Mouse (Mus musculus): ENCODE results near the gene Macrod1. TPM values are rescaled to one million over a fixed set of nuclear protein-coding genes. Genes with fewer than 3 reads are reported as not detected.
A peak's percentile ranks its signal among the peaks of the same experiment; 100 is the strongest.

Gene Macrod1
- polyA plus RNA-seq, 1 experiment from 2014 or later, result 10.7 TPM

DNA sequence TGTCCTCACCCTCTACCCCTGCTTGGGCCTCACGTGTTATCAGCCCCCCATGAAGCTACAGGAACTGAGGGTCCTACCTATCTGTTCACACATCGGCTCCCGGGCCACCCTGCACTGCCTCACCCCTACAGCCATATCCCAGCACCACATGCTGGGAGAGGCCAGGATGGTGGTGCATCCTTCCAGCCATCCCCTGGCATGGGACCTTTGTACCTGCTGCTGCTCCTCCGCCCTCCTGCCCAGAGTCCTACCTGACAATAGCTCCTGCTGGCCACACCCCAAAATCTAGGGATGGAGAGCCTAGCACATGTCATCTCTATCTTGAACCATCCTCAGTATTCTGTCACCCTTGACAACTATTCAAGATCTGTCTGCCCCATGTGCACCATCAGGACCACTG is 132.4 kb downstream of the Macrod1 start:
- H3K4me3 ChIP-seq (ENCODE audit: low read length), result no peak overlapping the region
- H3K9me3 ChIP-seq (ENCODE audit: control insufficient read depth, low read length), result no peaks in the 10 kb centered on the region
- H3K36me3 ChIP-seq (ENCODE audit: control insufficient read depth, insufficient read depth, low read length), result no peaks in the 10 kb centered on the region
- H3K4me2 ChIP-seq (replicated peaks; ENCODE audit: low read depth, low read length), result no peak overlapping the region
- 69% methylated on average over 4 of the region's 4 CpGs for WGBS
- ATAC-seq (ENCODE audit: low FRiP score, low TSS enrichment), result no peak
- no peak overlapping the region for H3K27ac ChIP-seq (ENCODE audit: low read depth, low read length)
- H3K27me3 ChIP-seq (ENCODE audit: control insufficient read depth, insufficient read depth, low read length), result peaks cover 22% of the 10 kb centered on the region
- no peak overlapping the region for H3K9ac ChIP-seq (ENCODE audit: low read depth, low read length)
- peaks cover 32% of the 10 kb centered on the region for H3K4me1 ChIP-seq (ENCODE audit: control insufficient read depth, insufficient read depth, low read length)

DNA sequence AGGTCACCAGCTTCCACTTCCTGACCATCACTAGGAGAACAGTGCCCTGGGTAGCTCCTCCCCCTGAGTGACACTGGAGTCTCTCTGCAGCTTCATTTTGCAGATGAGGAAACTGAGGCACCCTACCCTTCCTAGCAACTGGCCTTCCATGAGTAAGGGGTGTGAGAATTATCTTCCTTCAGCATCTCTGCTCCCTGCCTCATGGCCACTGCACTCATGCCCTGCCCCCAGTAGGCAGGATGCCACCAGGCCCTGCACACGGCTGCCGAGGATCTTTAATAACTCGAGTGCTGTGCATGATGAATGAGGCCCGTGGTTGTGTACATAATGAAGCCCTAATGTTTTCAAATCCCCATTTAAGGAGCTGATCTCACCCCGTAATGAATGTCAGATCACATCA is 134.4 kb downstream of the Macrod1 start:
- H3K27ac ChIP-seq (ENCODE audit: low read depth, low read length), result no peak overlapping the region
- H3K4me2 ChIP-seq (replicated peaks; ENCODE audit: low read depth, low read length), result no peak overlapping the region
- 60% methylated on average over 5 of the region's 5 CpGs for WGBS
- H3K4me1 ChIP-seq (ENCODE audit: control insufficient read depth, insufficient read depth, low read length), result peaks cover 27% of the 10 kb centered on the region
- no peak overlapping the region for H3K9ac ChIP-seq (ENCODE audit: low read depth, low read length)
- no peak overlapping the region for H3K4me3 ChIP-seq (ENCODE audit: low read length)
- no peaks in the 10 kb centered on the region for H3K36me3 ChIP-seq (ENCODE audit: control insufficient read depth, insufficient read depth, low read length)
- no peak for ATAC-seq (ENCODE audit: low FRiP score, low TSS enrichment)
- no peaks in the 10 kb centered on the region for H3K9me3 ChIP-seq (ENCODE audit: control insufficient read depth, low read length)
- H3K27me3 ChIP-seq (ENCODE audit: control insufficient read depth, insufficient read depth, low read length), result peaks cover 19% of the 10 kb centered on the region

DNA sequence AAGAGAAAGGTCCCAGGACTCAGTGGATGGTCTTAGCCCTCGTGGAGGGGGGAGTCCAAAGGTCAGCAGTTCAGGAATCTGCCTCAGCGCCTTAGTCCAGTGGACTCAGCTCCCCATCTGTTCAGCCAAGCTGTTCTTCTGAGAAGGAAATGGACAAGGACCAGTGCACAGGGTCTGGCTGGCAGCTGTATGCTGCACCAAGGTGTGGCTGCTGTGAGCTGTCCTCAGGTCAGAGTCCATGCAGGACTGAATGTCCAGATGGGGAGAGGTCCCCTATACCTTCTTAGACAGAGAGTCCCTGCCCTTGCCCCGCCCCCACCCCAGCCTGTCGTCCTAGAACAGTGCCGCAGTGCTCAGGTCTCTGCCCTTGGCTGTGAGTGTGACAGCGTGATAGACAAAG is 135.0 kb downstream of the Macrod1 start:
- H3K9me3 ChIP-seq (ENCODE audit: control insufficient read depth, low read length), result no peaks in the 10 kb centered on the region
- H3K27ac ChIP-seq (ENCODE audit: low read depth, low read length), result no peak overlapping the region
- H3K36me3 ChIP-seq (ENCODE audit: control insufficient read depth, insufficient read depth, low read length), result no peaks in the 10 kb centered on the region
- H3K4me2 ChIP-seq (replicated peaks; ENCODE audit: low read depth, low read length), result no peak overlapping the region
- peaks cover 20% of the 10 kb centered on the region; the same call in 1 of the 2 replicates for H3K4me1 ChIP-seq (ENCODE audit: control insufficient read depth, insufficient read depth, low read length)
- no peak overlapping the region for H3K4me3 ChIP-seq (ENCODE audit: low read length)
- 42% methylated on average over 6 of the region's 6 CpGs for WGBS
- 0 out of 2 replicates have a peak overlapping the region, but pooled peaks have one; percentile 8 for H3K9ac ChIP-seq (ENCODE audit: low read depth, low read length)
- peak; percentile 20; the same call in 1 of the 2 replicates for ATAC-seq (ENCODE audit: low FRiP score, low TSS enrichment)
- H3K27me3 ChIP-seq (ENCODE audit: control insufficient read depth, insufficient read depth, low read length), result peaks cover 14% of the 10 kb centered on the region

DNA sequence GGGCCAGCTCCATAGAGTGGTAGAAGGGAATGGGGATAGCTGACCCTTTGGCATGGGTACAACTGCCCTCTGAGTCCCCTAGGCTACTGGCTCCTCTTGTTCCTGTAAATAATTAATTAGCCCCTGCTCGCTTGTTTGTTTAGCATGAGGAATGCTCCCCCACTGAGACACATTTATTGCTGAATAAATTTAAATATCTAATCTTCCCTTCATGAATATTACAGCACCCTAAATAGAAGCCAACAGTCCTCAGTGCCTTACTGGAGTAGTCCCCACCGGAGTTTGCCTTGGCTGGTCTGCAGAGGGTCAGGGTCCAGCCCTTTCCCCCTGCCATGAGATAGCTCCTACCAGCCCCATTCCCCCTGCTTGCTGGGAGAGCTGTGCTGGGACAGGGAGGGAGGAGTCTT is 136.0 kb downstream of the Macrod1 start:
- Histone ChIP-seq H3K4me1 (ENCODE audit: control insufficient read depth, insufficient read depth, low read length) (peaks cover 20% of the 10 kb centered on the region; the same call in 1 of the 2 replicates), H3K9me3 (ENCODE audit: control insufficient read depth, low read length) (no peaks in the 10 kb centered on the region), H3K9ac (ENCODE audit: low read depth, low read length) (no peak overlapping the region), H3K4me2 (replicated peaks; ENCODE audit: low read depth, low read length) (no peak overlapping the region), H3K27ac (ENCODE audit: low read depth, low read length) (no peak overlapping the region), H3K36me3 (ENCODE audit: control insufficient read depth, insufficient read depth, low read length) (peaks cover 4% of the 10 kb centered on the region), H3K27me3 (ENCODE audit: control insufficient read depth, insufficient read depth, low read length) (peaks cover 14% of the 10 kb centered on the region), H3K4me3 (ENCODE audit: low read length) (no peak overlapping the region)
- 52% methylated on average over 2 of the region's 2 CpGs for whole genome bisulfite sequencing
- no peak for ATAC-seq (ENCODE audit: low FRiP score, low TSS enrichment)

GRCm38 (mm10) chr19:7195900-7196728 is 139.5 kb downstream of the Macrod1 start:
- no peak overlapping the region for H3K4me2 ChIP-seq (replicated peaks; ENCODE audit: low read depth, low read length)
- peak; percentile 58 for ATAC-seq (ENCODE audit: low FRiP score, low TSS enrichment)
- WGBS, result 13% methylated on average over 33 of the region's 33 CpGs
- H3K9ac ChIP-seq (ENCODE audit: low read depth, low read length), result no peak overlapping the region
- peaks cover 37% of the 10 kb centered on the region for H3K36me3 ChIP-seq (ENCODE audit: control insufficient read depth, insufficient read depth, low read length)
- no peak overlapping the region for H3K4me3 ChIP-seq (ENCODE audit: low read length)
- peaks cover 17% of the 10 kb centered on the region; the same call in 1 of the 2 replicates for H3K4me1 ChIP-seq (ENCODE audit: control insufficient read depth, insufficient read depth, low read length)
- no peaks in the 10 kb centered on the region for H3K9me3 ChIP-seq (ENCODE audit: control insufficient read depth, low read length)
- H3K27ac ChIP-seq (ENCODE audit: low read depth, low read length), result no peak overlapping the region
- H3K27me3 ChIP-seq (ENCODE audit: control insufficient read depth, insufficient read depth, low read length), result no peaks in the 10 kb centered on the region

- H3K36me3 ChIP-seq (ENCODE audit: control insufficient read depth, insufficient read depth, low read length), result peaks cover 43% of the 10 kb centered on the region
- H3K4me3 ChIP-seq (ENCODE audit: low read length), result no peak overlapping the region
- H3K27me3 ChIP-seq (ENCODE audit: control insufficient read depth, insufficient read depth, low read length), result no peaks in the 10 kb centered on the region
- no peak overlapping the region for H3K27ac ChIP-seq (ENCODE audit: low read depth, low read length)
- H3K4me2 ChIP-seq (replicated peaks; ENCODE audit: low read depth, low read length), result no peak overlapping the region
- WGBS, result 13% methylated on average over 17 of the region's 17 CpGs
- peaks cover 15% of the 10 kb centered on the region; the same call in 1 of the 2 replicates for H3K4me1 ChIP-seq (ENCODE audit: control insufficient read depth, insufficient read depth, low read length)
- ATAC-seq (ENCODE audit: low FRiP score, low TSS enrichment), result peak; percentile 59
- no peak overlapping the region for H3K9ac ChIP-seq (ENCODE audit: low read depth, low read length)
- H3K9me3 ChIP-seq (ENCODE audit: control insufficient read depth, low read length), result no peaks in the 10 kb centered on the region
Measured at GRCm38 (mm10) chr19:7196741-7197270, 140.2 kb downstream of the Macrod1 start.

DNA sequence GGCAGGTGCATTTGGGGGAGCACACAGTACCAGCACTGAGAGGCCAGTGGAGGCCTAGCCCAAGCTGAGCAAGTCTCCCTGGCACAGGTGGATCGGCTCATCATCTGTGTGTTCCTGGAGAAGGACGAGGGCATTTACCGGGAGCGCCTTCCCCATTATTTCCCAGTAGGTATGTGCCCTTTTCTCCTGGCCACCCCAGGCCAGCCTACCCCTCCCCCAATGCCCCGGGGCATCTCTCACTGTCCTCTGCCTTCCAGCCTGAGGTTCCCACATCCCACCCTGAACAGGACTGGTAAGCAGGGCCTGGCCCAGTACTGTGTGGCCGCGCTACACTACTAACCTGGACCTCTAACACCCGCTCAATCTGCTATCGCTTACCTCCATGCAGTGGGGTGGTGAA is 140.8 kb downstream of the Macrod1 start:
- peaks cover 46% of the 10 kb centered on the region for H3K36me3 ChIP-seq (ENCODE audit: control insufficient read depth, insufficient read depth, low read length)
- H3K4me2 ChIP-seq (replicated peaks; ENCODE audit: low read depth, low read length), result no peak overlapping the region
- peaks cover 15% of the 10 kb centered on the region; the same call in 1 of the 2 replicates for H3K4me1 ChIP-seq (ENCODE audit: control insufficient read depth, insufficient read depth, low read length)
- 86% methylated on average over 9 of the region's 9 CpGs for WGBS
- H3K4me3 ChIP-seq (ENCODE audit: low read length), result no peak overlapping the region
- ATAC-seq (ENCODE audit: low FRiP score, low TSS enrichment), result 0 out of 2 replicates have a peak, but pooled peaks have one; percentile 18
- no peaks in the 10 kb centered on the region for H3K27me3 ChIP-seq (ENCODE audit: control insufficient read depth, insufficient read depth, low read length)
- H3K9me3 ChIP-seq (ENCODE audit: control insufficient read depth, low read length), result no peaks in the 10 kb centered on the region
- H3K9ac ChIP-seq (ENCODE audit: low read depth, low read length), result no peak overlapping the region
- H3K27ac ChIP-seq (ENCODE audit: low read depth, low read length), result no peak overlapping the region

- H3K9me3 ChIP-seq (ENCODE audit: control insufficient read depth, low read length), result no peaks in the 10 kb centered on the region
- peaks cover 62% of the 10 kb centered on the region for H3K36me3 ChIP-seq (ENCODE audit: control insufficient read depth, insufficient read depth, low read length)
- H3K9ac ChIP-seq (ENCODE audit: low read depth, low read length), result no peak overlapping the region
- H3K27me3 ChIP-seq (ENCODE audit: control insufficient read depth, insufficient read depth, low read length), result no peaks in the 10 kb centered on the region
- H3K4me1 ChIP-seq (ENCODE audit: control insufficient read depth, insufficient read depth, low read length), result peaks cover 17% of the 10 kb centered on the region; the same call in 1 of the 2 replicates
- no peak for ATAC-seq (ENCODE audit: low FRiP score, low TSS enrichment)
- no peak overlapping the region for H3K4me2 ChIP-seq (replicated peaks; ENCODE audit: low read depth, low read length)
- no peak overlapping the region for H3K4me3 ChIP-seq (ENCODE audit: low read length)
- no peak overlapping the region for H3K27ac ChIP-seq (ENCODE audit: low read depth, low read length)
- 91% methylated on average over 13 of the region's 13 CpGs for WGBS
Measured at GRCm38 (mm10) chr19:7199089-7199488, 142.5 kb downstream of the Macrod1 start.

DNA sequence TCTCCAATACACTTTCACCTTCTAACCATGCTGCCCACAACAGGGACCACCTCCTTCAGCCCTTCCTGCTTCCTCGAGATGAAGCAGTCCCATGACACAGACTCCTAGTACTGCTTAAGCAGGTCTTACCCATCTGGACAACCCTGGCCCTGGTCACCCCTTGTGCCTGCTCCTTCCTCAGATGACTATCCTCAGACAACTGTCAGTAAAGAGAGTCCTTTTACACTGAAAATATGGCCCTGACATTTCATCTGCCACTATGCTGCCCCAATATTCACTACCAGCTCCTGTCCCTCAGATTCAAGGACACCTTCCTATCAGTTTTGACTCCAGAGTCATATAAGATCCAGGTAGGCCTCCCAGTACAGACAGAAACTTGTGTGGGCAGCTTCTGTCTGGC is 143.8 kb downstream of the Macrod1 start:
- H3K27me3 ChIP-seq (ENCODE audit: control insufficient read depth, insufficient read depth, low read length), result no peaks in the 10 kb centered on the region
- 67% methylated on average over 1 of the region's 1 CpGs for WGBS
- H3K27ac ChIP-seq (ENCODE audit: low read depth, low read length), result no peak overlapping the region
- no peak overlapping the region for H3K9ac ChIP-seq (ENCODE audit: low read depth, low read length)
- H3K36me3 ChIP-seq (ENCODE audit: control insufficient read depth, insufficient read depth, low read length), result peaks cover 66% of the 10 kb centered on the region
- H3K4me1 ChIP-seq (ENCODE audit: control insufficient read depth, insufficient read depth, low read length), result peaks cover 27% of the 10 kb centered on the region; the same call in 1 of the 2 replicates
- no peak for ATAC-seq (ENCODE audit: low FRiP score, low TSS enrichment)
- H3K4me3 ChIP-seq (ENCODE audit: low read length), result no peak overlapping the region
- no peaks in the 10 kb centered on the region for H3K9me3 ChIP-seq (ENCODE audit: control insufficient read depth, low read length)
- H3K4me2 ChIP-seq (replicated peaks; ENCODE audit: low read depth, low read length), result no peak overlapping the region

All from kidney, embryonic 14.5 days (tissue).